Mouse (Mus musculus) erythroid progenitor cell, adult 5-6 weeks (primary cell): ENCODE data around the gene Cntn2. TPM values are rescaled to one million over a fixed set of nuclear protein-coding genes. Genes with fewer than 3 reads are reported as not detected.

ENCODE experiments used
- ATAC-seq: replicated peaks from 2 replicates; pipeline ENCODE4 v1.8.0; 2016; ENCODE audit warnings: moderate number of reproducible peaks, mild to moderate bottlenecking, moderate TSS enrichment, inconsistent platforms; ENCODE audit not compliant: poor library complexity, low FRiP score, severe bottlenecking
- total RNA-seq, 2 experiments: library from RNA; stranded (forward) in 1 of 2; stranded (reverse) in 1 of 2; fragments of 150-400 nt in 1 of 2; fragments of 186-747, 209-891 nt in 1 of 2; gene quantifications; 2 replicates each; pipeline versions ENCODE4 v1.2.3 to v1.2.4; 2015 to 2017; ENCODE audit warnings: low replicate concordance in 2 of 2

Cntn2 gene
- total RNA-seq (2015; ENCODE audit: low replicate concordance) (not detected in 2 replicates), total RNA-seq (2017; ENCODE audit: low replicate concordance) (not detected in 2 replicates)

DNA sequence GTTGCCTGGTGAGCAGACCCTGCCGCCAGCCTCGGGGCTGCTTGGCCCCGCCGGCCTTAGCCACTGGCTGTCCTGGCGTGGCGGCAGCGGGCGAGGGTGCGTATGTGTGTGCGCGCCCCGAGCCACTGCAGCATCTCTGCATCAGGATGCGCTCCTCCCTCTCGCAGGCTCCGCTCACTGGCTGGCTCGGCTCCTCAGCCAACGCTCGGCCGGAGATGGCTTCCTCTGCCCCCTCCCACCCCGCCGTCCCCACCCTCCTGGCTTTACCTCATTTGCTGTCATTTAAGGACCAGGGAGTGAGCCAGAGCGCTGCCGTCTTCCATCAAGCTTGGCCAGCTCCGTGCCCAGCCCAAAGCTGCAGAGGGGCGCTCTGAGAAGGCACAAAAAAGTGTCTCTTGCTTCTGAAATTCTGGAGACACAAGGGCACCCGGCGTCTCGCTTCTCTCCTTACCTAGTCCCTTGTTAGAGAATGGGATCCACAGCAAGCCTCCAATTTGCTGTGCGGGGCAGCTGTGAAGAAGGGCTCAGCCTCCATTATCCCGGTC, at the start of gene Cntn2:
TSS of gene Cntn2 (minus strand) at position 495 of the 545 bp plus-strand sequence.
- ATAC-seq, result no peak

DNA sequence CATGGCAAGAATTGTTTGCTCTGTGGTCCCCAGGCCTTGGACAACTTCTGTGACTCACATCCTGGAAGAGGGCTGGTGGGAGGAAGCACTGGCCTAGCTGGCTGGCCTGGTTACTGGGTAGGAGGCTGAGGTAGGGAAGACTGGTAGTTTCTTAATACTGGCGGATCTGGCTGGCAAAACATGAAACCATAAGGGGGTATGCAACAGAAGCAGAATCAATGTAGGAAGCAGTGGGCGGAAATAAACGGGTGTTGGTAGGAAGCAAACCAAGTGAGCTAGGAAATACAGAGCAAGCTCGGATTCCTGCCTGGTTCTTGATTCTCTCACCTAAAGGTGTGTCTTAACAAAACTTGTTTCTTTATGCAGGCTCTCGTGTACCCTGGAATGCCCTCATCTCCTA, 49.1 kb upstream of the Cntn2 start:
- ATAC-seq, result no peak

DNA sequence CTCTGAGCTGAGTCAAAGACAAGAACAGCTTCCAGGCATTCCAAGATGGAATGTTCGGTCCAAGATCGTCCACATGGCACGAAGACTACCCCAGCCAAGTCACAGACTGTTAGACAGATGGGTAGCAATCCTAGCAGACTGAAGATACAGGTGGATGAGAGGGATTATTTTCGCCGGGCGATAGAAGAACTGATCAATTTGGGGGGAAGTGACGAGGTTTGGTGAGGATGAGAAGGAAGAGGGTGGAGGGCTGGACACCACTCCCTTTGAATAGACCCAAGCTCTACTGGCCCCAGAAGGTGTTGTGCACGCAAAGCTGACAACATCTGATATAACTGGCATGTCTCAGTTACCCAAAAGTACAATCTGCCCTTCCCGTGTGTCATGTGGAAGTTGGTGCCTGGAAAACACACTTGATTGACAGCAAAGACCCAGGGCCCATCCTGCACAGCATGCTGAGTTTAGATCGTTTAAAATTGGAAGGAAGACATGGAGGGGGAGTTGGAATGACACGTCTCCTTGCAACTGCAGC, 48.4 kb upstream of the Cntn2 start:
- no peak for ATAC-seq

DNA sequence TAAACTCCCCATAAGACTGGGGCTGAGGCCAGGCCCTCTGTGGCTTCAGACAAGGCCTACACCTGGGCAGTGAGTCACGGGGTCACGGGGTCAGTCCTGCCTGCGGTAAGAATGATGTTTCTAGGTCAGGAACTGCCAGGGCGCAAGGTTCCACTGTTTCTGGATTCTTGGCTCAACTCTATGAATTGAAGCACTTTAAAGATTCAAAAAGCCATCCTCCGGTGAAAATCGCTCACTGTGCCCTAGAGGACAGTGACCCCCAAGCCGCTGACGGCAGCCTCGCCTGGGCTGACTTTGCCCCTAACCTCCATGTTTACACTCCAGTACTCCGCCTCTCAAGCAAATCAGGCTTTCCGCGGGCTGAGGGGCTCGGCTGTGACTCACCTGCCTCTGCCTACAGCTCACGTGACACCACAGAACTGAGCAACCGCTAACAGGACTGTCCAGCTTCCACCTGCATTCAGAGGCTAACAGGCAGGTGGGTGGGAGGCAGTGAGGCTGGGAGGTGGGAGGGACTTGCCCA, 43.7 kb upstream of the Cntn2 start:
- no peak for ATAC-seq

DNA sequence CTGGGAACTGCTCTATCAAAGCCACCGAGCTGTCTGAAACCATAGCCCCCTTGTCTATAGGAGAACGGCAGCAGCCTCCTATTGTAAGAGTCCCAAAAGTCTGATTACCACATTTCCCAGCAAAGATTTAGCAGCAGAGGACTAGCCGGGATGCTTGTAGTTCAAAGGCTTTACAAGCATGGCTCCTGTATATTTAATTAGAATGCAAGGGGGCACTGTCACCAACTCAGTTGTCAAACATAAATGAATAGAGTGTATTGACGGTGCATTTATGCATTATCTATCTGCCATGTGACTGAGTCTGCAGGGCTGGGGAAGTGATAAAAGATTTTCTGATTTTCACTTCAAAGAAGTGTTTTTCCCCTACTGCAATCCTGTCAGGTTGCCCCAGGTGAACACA, 42.3 kb upstream of the Cntn2 start:
- no peak for ATAC-seq

DNA sequence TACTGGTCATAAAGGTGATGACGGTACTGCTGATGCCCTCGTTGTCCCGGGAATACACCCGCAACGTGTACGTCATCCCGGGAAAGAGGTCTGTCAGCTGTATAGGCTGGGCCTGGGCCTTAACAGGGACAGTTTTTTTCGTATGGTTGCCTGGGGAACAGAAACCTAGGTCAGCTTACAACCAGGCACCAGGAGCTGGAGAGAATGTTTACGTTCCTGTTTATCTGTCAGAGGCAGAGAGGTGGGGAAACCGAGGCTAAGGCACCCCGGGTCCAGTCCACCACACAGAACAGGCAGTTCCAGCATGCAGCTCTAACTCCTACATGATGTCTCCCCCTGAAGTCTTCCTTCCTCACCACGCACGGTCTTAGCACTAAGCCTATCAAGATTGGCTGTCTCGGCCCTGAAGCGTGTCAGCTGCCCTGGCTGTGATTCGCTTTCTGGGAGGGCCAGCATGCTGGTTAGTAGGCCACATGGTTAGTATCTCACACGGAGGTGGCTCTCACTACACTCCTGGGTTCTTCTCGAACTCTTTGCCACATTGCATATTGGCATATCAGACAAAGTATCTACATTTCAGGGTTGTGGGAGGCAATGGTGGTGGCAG, 40.0 kb upstream of the Cntn2 start:
- ATAC-seq, result no peak

DNA sequence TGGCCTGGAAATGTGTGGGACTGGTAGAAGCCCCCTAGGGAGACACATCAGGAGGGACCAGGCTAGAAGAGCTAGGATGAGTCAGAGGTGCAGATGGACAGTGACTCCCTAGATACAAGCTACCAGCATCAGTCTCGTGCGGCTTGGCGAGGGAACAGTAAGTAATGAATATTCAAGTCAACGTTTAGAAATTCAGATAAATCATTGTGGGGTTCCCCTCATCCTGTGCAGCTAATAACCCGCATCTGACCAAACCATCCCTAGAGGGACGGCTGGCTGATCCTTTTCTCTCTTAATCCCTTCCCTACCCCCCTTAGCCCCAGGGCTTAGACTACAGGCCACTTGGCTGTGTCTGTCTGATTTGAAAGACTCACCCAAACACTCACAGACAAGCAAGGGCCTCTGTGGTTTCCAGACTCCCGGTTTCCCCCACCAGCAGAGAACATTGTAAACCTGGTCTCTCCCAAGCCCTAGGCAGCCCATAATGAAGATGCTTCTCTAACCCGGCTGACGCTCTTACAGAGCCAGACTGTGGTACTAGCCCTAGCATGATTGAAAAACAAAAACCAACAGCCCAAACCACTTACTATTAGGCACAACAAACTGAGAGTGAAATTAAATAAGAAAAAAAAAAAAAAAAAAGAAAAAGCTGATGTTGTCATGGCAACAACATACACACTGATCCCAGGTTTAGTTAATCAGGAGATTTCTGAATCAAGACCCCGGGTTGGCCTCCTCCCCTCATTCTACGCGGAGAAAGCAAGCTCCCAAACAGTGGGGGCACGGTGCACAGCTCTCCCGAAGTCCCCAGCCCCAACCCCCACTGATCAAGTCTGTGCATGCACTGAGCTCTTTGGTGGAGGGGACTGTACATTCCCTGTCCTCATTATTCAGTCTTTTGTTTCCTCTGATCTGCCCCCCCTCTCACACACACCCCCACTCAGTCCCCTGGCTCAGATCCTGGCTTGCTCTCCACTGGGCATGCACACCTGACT, 39.1 kb upstream of the Cntn2 start:
- no peak for ATAC-seq

DNA sequence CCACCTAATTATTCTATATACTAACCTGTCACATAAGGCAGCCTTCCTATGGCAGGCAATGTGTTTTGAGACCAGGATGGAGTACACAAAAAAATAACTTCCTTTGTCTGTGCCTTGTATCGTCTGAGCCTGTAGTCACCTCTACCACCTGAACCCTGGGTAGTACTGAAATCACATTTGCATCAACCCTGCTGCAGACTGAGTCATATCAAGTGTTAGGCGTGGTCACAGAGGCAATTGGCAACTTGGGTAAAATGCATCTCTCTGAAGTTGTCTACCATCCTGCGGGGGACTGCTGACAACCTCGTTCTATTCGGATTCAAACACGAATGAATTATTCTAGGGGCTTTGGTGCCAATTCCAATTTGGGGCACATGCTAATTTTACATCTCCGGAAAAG, 37.0 kb upstream of the Cntn2 start:
- no peak for ATAC-seq

DNA sequence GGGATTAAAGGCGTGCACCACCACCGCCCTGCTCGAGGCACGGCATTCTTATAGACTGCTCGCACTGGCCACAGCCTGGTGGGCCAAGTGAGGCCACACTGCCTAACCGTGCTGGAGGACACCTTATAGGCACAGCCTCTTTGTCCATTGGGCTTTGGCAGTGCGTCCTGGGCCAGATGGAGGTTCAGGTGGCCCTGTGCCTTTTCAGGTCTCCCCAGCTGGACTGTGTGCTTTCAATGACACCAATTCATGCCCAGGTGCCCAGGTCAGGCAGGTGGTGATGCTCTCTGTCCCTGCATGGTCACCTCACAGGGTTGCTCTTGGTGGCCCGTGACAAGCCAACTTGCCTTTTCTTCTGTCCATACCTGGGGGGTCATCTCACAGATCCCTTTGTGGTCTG, 33.8 kb upstream of the Cntn2 start:
- ATAC-seq, result no peak

DNA sequence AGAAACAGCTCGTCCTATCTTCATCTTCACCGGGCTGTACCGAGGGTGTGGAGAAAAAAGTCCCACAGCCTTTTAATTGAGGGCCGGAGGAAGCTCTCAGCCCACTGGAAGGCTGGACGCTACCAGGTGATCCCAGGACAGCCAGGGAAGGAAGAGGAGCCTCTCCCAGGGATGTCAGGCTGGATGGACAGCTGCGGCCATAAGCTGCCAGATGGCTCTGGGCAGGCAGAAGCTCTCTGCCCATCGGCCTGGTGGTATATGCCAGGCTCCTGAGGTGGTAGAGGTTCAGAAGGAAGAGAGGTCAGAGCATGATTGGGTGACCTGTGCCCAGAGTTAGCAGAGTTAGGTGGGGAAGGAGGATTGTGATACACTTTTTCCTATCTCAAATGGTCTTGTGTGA, 29.8 kb upstream of the Cntn2 start:
- no peak for ATAC-seq

DNA sequence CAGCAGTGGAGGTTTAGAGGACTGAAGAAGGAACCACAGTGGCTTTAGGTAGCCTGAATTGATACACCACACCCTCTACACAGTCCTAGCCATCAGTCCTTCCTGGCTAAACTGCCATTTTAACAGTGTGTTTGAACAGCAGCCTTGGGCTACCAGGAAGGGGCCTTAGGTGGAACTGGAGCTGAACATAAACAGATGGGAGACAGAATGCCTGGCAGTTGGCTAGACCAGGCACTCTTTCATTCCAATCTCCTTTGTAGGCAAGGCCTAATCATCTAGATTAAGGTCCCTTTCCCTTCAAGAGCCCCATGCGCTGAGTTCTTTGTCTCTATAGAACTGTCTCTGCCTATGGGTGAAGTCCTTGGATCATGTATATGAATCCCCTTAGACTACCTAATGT, 28.6 kb upstream of the Cntn2 start:
- no peak for ATAC-seq

DNA sequence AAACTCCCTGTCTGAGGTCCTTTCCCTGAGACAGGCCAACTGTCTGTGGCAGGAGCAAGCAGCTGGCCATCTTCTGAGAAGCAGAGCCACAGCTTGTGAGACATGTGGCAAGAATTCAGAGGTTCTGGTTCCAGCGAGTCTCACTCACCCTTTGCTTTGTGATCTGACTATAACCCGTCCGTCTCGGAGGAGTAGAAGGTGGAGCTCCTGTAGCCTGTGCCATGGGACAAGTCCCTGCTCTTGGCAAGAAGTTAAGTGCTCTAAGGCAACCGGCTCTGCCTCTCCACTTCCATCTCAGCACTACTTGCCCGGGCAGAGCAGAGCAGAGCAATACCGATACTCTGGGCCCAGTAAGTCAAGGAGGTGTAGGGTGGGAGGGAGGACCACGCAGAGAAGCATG, 27.9 kb upstream of the Cntn2 start:
- ATAC-seq, result no peak

DNA sequence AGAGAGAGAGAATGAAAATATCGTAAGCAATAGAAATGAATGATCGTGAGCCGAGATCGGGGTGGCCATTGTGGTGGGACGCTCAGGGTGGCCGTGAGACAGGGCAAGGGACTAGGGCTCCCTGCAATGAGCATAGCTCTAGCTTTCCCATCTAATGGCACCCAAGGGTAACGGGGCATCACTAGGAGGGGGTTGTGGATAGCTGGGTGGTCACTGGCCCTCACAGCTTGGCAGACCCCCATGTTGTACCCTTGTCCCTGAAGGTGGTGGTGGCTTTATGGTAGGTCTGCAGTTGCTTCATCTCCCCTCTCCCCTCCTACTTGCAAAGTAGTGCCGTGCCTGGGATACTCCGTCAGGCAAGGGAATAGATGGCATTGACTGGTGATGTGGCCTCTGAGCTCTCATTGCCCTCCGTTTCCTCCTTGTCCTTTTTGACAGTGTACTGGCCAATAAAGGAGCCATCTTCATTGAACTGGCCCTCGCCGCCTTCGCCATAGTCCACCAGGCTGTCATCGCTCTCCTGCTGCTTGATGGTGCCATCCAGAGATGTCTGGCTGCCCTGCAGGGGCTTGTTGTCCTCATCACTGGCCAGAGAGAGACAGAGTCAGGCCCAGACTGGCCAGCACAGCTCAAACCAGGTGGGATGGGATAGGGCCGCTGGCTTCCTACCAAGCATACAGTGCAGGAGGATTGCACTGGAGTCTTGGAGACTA, 27.2 kb upstream of the Cntn2 start:
- no peak for ATAC-seq

DNA sequence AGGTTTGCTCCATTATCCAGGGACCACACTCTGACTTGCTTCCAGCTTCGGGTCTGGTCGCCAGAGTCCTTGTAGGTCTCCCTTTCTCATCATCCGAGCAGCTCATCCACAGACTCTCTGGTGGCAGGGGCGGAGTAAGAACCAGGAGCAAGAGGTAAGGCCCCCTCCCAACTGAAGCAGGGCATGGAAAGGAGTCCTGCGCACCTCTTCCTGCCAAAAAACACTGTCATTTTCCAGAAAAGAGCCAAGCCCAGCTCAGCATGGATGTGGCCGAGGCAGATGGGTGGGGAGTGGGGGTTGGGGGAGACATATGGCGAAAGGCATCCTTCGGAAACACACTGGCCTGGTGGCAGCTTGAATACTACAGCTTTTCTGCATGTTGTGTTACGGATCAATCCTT, 26.5 kb upstream of the Cntn2 start:
- ATAC-seq, result no peak

DNA sequence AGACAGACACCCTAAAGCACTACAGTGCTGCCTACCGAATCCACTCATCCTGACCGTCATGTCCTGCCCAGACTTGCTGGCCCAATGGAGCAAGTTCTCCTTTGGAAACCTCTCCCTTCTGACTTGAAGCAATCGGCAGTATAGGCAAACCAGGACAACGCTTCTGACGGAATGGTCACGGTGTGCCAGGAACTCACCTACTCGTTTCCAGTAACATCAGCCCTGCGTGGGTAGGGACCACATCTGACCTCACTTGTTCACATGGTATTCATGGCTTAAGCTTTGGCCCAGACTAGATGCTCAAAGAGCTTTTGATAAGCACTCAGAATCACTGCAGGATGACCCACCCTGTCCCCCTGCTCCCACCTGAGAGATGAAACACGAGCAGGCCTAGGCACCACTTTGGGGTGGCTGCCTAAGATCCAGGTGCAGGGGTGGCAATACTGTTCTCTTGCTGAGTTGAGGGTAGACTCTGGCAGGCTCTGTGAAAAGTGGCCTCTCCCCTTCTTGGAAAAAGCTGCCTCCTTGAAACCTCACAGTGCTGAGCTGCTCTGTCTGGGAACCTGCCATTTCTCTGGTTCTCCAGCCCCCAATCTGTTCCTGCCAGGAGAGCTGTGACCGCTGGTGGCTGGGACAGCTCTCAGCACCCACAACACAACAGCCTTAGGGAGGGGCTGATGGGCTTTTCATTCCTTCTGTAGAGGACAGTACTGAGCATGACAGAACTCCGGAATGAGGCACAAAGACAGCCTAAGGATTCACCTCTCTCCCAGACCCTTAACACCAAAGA, 24.5 kb upstream of the Cntn2 start:
- no peak for ATAC-seq

DNA sequence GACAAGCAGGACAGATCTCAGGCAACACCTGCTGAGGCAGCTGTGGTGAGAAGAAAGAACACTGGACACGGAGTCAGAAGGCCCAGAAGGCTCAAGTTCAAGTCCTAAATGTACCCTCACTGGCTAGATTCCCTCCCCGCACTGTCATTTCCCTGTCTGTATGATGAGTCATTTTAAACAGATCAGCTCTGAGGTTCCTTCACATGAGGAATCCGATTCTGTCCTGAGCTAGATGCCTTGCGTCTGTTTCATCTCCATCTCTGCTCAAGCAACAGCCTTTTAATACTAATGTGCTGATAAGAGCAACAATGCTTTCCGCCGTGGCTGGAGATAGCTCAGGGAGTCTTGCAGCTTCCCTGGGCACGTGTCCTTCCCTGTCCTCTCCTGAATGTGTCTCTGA, 22.7 kb upstream of the Cntn2 start:
- ATAC-seq, result no peak

DNA sequence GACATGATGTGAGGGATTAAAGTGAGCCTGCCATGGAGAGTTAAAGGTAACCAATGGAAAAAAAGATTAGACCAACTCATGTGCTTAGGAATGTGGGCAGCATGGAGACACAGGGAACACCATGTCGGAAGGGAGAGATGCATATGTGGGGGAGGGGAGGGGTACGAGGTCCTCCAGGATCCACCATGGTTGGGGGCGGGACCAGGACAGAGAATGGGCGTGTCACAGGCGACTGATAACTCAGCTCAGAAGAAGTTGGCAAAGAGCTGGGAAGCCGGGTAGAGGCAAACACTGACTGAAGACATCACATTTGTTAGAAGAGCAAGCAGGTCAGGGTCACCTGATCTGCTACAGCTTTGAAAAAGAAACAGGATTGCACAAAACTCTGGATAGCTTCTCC, 21.9 kb upstream of the Cntn2 start:
- no peak for ATAC-seq

DNA sequence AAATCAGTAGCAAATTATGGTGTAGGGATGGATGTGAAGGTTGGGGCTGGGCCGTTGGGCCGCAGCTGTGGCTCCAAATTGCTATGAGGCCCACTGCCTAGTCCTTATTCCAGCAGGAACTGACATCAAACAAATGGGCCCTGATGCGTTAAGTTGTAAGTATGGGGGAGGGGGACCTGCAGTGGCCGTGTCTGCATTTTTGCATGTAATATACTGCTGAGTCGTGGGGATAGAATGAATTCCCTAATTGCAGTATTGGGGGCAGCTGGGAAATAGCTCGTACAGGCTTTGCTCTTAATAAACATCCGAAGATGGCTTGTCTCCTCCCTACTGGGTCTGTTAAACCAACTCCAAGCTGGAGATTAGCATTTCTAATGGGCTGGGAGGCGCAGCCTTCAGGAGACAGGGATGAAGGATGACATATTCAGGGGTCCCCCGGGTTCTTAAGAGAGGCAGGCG, 19.3 kb upstream of the Cntn2 start:
- ATAC-seq, result no peak
